Mouse (Mus musculus) liver, embryonic 13.5 days (tissue): Measurements from ENCODE around the gene Osbpl10. TPM values are rescaled to one million over a fixed set of nuclear protein-coding genes. Genes with fewer than 3 reads are reported as not detected.

Experiments
- ATAC-seq: fragments of 200-750 bp; cut with Nextera tagmentation; 2 replicates; pipeline ENCODE4 v1.8.0; 2017; ENCODE audit warnings: low read depth, mild to moderate bottlenecking, moderate number of reproducible peaks, moderate library complexity
- DNase-seq: peaks from one replicate; pipeline ENCODE4 v3.0.0; 2022
- H3K27ac ChIP-seq: fragments of 300-500 bp; sonication (generic); 2 replicates; pipeline ENCODE4 v1.5.1; 2015; ENCODE audit warnings: moderate library complexity, mild to moderate bottlenecking, inconsistent platforms
- H3K27me3 ChIP-seq: fragments of 300-500 bp; sonication (generic); 2 replicates; pipeline ENCODE4 v1.6.1; 2015; ENCODE audit warnings: mild to moderate bottlenecking, inconsistent platforms
- H3K36me3 ChIP-seq: fragments of 300-500 bp; sonication (generic); 2 replicates; pipeline ENCODE4 v1.6.1; 2015; ENCODE audit warnings: mild to moderate bottlenecking, inconsistent platforms
- H3K4me1 ChIP-seq: fragments of 300-500 bp; sonication (generic); replicated peaks from 2 replicates; pipeline ENCODE4 v1.6.1; 2015; ENCODE audit warnings: inconsistent platforms
- H3K4me2 ChIP-seq: fragments of 300-500 bp; sonication (generic); 2 replicates; pipeline ENCODE4 v1.6.1; 2015; ENCODE audit warnings: inconsistent platforms, mild to moderate bottlenecking, moderate library complexity
- H3K4me3 ChIP-seq: fragments of 300-500 bp; sonication (generic); replicated peaks from 2 replicates; pipeline ENCODE4 v1.5.1; 2015; ENCODE audit warnings: mild to moderate bottlenecking, inconsistent platforms
- H3K9ac ChIP-seq: fragments of 300-500 bp; sonication (generic); 2 replicates; pipeline ENCODE4 v1.6.1; 2015; ENCODE audit warnings: mild to moderate bottlenecking, inconsistent platforms
- H3K9me3 ChIP-seq: fragments of 300-500 bp; sonication (generic); replicated peaks from 2 replicates; pipeline ENCODE4 v1.6.1; 2016; ENCODE audit warnings: inconsistent platforms
- WGBS: fragments of 180-500 bp; shearing (Covaris S2); methylation state at CpG from one replicate; pipeline ENCODE4 v1.1.7; 2015; ENCODE audit not compliant: insufficient replicate concordance; 5-methylcytosine and 5-hydroxymethylcytosine counted together
- polyA plus RNA-seq: library from polyadenylated mRNA; unstranded; fragments of >200 nt; fragmentation: Nextera tagmentation; extraction: Ambion mirVana; gene quantifications from 2 replicates; pipeline ENCODE4 v1.2.1, GENCODE M21; 2015

Gene Osbpl10
- polyA plus RNA-seq, 1 experiment from 2014 or later, result 0.32 TPM

DNA sequence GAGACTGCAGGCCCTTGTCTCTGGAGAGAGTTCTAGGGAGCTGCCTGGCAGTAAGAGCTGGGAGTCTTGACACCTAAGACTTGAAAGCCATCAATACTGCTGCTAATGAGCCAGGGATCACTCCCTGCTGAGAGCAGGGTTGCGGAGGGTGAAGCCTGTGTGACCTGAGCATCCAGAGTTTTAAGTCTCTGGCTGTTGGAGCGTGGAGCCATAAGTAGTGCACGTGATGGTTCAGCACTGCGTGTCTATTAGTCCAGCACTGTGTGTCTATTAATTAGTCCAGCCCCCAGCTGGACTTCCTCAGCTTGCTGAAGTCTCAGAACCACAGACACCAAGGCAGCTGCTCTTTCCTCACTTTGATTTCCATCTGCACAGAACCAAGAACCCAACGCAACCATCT is 8.0 kb downstream of the Osbpl10 start:
- H3K9ac ChIP-seq, result no peak overlapping the region

DNA sequence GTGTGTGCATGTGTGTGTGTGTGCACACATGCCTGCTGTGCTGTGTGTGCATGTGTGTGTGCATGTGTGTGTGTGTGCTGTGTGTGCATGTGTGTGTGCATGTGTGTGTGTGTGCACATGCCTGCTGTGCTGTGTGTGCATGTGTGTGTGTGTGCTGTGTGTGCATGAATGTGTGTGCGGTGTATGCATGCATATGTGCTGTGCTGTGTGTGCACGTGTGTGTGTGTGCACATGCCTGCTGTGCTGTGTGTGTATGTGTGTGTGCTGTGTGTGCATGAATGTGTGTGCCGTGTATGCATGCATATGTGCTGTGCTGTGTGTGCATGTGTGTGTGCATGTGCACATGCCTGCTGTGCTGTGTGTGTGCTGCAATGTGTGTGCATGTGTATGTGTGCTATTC is 9.7 kb downstream of the Osbpl10 start:
- ATAC-seq (no peak), DNase-seq (no peak)
- no peak overlapping the region for H3K27ac ChIP-seq
- H3K9me3 ChIP-seq, result peaks cover 2% of the 10 kb centered on the region; the same call in 1 of the 2 replicates
- H3K4me1 ChIP-seq, result no peaks in the 10 kb centered on the region
- H3K36me3 ChIP-seq, result no peaks in the 10 kb centered on the region
- H3K9ac ChIP-seq, result no peak overlapping the region
- no peak overlapping the region for H3K4me2 ChIP-seq
- WGBS, result 77% methylated on average over 3 of the region's 3 CpGs
- no peaks in the 10 kb centered on the region for H3K27me3 ChIP-seq
- H3K4me3 ChIP-seq, result no peak overlapping the region

More for the DNA sequence above, 8.0 kb downstream of the Osbpl10 start:
- DNase-seq, result no peak
- no peak overlapping the region for H3K27ac ChIP-seq
- no peaks in the 10 kb centered on the region for H3K36me3 ChIP-seq
- 80% methylated on average over 5 of the region's 5 CpGs for WGBS
- peaks cover 2% of the 10 kb centered on the region; the same call in 1 of the 2 replicates for H3K9me3 ChIP-seq
- no peak overlapping the region for H3K4me2 ChIP-seq
- H3K27me3 ChIP-seq, result no peaks in the 10 kb centered on the region
- ATAC-seq, result no peak
- H3K4me1 ChIP-seq, result no peaks in the 10 kb centered on the region
- H3K4me3 ChIP-seq, result no peak overlapping the region

DNA sequence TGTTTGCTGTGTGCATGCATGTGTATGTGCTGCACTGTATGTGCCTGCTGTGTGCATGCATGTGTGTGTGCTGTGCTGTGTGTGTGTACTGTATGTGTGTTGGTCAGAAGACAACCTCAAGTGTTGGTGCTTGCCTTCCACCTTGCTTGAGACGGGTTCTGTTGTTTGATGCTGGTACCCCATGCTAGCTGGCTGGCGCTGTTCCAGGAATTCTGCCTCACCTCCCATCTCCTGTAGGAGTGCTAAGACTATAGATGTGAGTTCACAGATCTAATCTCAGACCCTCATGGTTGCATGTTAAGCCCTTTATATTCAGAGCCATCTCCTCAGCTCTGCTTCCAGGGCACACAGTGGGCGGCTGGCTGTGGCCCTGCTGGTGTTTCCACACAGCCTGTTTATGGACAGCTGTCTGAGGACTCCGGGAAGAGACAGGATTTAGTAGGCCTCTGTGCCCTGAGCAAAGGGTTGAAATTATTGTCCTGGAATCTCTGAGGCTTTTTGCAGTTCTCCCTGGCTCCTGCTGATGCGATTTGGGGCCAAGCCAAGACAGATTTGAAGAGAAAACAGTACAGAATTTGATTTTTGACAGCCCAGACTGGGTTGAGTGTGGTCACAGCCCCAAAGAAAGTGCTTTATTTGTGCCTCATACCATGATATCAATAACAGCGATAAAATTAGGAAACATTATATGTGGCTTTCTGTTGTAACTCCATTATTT is 10.4 kb downstream of the Osbpl10 start:
- ATAC-seq (no peak), DNase-seq (no peak)
- Histone ChIP-seq H3K4me1 (no peaks in the 10 kb centered on the region), H3K4me3 (no peak overlapping the region), H3K9ac (no peak overlapping the region), H3K27ac (no peak overlapping the region), H3K36me3 (no peaks in the 10 kb centered on the region), H3K9me3 (peaks cover 2% of the 10 kb centered on the region; the same call in 1 of the 2 replicates), H3K4me2 (no peak overlapping the region), H3K27me3 (no peaks in the 10 kb centered on the region)
- 75% methylated on average over 6 of the region's 6 CpGs for WGBS

DNA sequence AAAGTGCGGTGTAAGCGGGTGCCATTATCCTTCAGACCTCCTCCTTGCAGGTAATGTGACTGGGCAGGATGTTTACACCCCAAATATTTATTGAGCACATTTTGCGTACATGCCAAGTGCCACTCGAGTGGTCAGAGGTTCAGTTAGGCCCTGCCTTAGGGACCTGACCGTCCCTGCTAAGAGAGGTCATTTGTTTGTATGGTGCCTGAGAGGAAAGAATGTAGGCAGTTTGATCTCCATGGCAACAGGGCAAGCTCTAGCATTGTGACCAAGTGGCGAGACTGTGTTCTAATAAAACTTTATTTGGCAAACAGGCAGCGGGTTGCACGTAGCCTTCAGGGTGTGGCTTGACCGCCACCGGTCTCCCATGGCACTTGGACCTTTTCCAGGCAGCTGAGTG is 12.1 kb downstream of the Osbpl10 start:
- ATAC-seq (no peak), DNase-seq (no peak)
- 77% methylated on average over 10 of the region's 10 CpGs for WGBS

DNA sequence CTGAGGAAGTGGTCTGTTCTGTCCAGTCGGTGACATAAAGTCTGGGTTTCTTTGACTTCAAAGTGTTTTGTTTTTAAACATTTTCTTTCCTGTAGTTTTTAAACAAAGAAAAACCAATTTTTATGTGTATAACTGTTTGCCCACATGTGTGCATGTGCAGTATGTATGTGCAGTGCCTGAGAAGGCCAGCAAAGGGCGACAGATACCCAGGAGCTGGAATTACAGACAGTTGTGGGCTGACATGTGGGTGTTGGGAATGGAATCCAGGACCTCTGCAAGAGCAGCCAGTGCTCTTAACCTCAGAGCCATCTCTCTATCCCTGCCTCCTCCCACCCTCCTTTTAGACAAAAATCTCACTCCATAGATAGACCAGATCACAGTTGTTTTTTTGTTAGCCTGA is 14.2 kb downstream of the Osbpl10 start:
- WGBS, result 63% methylated on average over 2 of the region's 2 CpGs
- ATAC-seq (no peak), DNase-seq (no peak)

More for the DNA sequence above, 12.1 kb downstream of the Osbpl10 start:
- Histone ChIP-seq H3K9me3 (no peaks in the 10 kb centered on the region; the same call in 1 of the 2 replicates), H3K9ac (no peak overlapping the region), H3K4me3 (no peak overlapping the region), H3K36me3 (no peaks in the 10 kb centered on the region), H3K4me2 (no peak overlapping the region), H3K27me3 (no peaks in the 10 kb centered on the region), H3K27ac (no peak overlapping the region), H3K4me1 (no peaks in the 10 kb centered on the region)

DNA sequence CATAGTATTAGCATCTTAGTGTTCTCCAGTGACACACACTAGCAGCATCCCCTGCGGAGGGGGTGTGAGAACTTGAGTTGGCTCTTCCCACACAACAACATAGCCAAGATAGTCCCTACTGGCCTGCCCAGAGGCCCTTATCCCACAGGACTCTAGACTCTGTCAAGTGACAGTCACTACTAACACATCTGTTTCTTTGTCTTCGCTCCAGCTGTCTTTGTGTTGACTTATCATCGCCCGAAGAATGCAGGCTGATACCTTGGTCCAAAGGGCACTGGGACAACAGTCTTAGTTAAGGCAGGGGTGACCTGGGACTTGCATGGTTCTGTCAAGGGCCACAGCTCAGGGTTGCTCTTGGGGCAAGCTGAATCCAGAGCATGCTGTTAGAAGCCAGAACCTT is 16.9 kb downstream of the Osbpl10 start:
- DNase-seq (no peak), ATAC-seq (no peak)
- H3K4me1 ChIP-seq, result no peaks in the 10 kb centered on the region
- no peak overlapping the region for H3K9ac ChIP-seq
- no peak overlapping the region for H3K4me3 ChIP-seq
- H3K27ac ChIP-seq, result no peak overlapping the region
- no peaks in the 10 kb centered on the region; the same call in 1 of the 2 replicates for H3K9me3 ChIP-seq
- no peaks in the 10 kb centered on the region for H3K36me3 ChIP-seq
- H3K27me3 ChIP-seq, result no peaks in the 10 kb centered on the region
- no peak overlapping the region for H3K4me2 ChIP-seq
- 79% methylated on average over 4 of the region's 4 CpGs for WGBS

More for the DNA sequence above, 14.2 kb downstream of the Osbpl10 start:
- Histone ChIP-seq H3K4me1 (no peaks in the 10 kb centered on the region), H3K9ac (no peak overlapping the region), H3K27me3 (no peaks in the 10 kb centered on the region), H3K27ac (no peak overlapping the region), H3K9me3 (no peaks in the 10 kb centered on the region; the same call in 1 of the 2 replicates), H3K4me3 (no peak overlapping the region), H3K4me2 (no peak overlapping the region), H3K36me3 (no peaks in the 10 kb centered on the region)

DNA sequence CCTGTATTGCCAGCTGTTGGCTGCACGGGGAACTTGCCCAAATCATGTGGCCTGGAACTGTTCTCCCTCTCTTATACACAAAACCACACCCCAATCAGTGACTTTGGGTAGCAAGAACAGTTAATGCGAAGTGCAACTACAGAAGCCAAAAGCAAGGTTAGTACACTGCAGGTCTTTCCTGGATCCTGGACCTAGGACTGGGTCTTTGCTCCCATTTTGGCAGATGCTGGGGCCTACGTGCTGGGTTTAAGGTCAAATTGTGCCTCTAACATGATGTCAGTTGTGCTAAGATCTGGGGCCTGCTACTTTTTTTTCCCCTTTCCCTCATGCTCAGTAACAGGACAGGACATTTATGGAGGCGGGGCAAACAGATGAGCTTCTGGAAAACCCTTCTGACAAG is 17.3 kb downstream of the Osbpl10 start:
- Histone ChIP-seq H3K4me2 (no peak overlapping the region), H3K4me1 (no peaks in the 10 kb centered on the region), H3K27me3 (no peaks in the 10 kb centered on the region), H3K27ac (no peak overlapping the region), H3K9me3 (no peaks in the 10 kb centered on the region; the same call in 1 of the 2 replicates), H3K4me3 (no peak overlapping the region), H3K36me3 (no peaks in the 10 kb centered on the region), H3K9ac (no peak overlapping the region)
- DNase-seq, result no peak
- 78% methylated on average over 4 of the region's 4 CpGs for WGBS
- no peak for ATAC-seq

DNA sequence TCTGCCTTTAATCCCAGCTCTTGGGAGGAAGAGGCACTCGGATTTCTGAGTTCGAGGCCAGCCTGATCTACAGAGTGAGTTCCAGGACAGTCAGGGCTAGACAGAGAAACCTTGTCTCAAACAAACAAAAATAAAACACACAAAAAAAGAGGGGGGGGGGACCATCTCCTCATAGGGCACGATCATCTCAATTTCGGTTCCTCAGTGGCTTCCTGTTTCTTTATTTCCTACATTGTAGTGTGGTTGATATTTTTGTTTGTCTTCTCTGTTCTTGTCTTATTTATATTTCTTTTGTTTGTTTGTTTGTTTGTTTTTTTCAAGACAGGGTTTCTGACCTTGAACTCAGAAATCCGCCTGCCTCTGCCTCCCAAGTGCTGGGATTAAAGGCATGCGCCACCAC is 18.1 kb downstream of the Osbpl10 start:
- Histone ChIP-seq H3K9me3 (no peaks in the 10 kb centered on the region; the same call in 1 of the 2 replicates), H3K4me2 (no peak overlapping the region), H3K27me3 (no peaks in the 10 kb centered on the region), H3K4me3 (no peak overlapping the region), H3K4me1 (no peaks in the 10 kb centered on the region), H3K9ac (no peak overlapping the region), H3K27ac (no peak overlapping the region), H3K36me3 (no peaks in the 10 kb centered on the region)
- 67% methylated on average over 6 of the region's 6 CpGs for WGBS
- ATAC-seq, result no peak
- DNase-seq, result no peak

DNA sequence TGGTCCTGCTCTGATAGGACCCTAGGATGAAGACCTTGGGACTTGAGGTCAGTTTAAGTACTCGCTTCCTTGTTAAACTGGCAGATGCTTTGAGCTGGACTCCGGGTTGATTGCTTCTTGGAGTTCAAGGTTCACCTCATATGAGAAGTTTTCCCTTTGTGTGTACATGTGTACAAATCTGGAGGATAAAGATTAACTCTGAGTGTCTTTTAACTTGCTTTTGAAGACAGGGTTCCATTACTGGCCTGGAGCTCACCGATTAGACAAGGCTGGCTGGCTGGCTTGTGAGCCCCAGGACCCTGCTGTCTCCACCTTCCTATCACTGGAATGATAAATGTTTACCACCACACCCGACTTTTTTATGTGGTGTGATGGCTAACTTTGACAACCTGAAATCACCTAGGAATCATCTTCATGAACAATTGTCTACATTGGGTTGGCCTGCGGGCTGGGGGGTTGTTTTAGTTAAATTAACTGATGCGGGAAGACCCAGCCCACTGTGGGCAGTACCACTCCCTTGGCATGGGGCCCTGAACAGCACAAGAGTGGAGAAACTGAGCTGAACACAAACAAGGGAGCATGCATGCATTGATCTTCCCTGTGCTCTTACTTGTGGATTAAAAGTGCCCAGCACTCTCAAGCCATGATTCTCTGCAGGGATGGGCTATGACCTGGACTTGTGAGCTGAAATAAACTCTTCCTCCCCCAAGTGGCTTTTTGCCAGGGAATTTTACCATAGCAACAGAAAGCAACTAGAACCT is 20.8 kb downstream of the Osbpl10 start:
- Histone ChIP-seq H3K4me1 (no peaks in the 10 kb centered on the region), H3K4me3 (no peak overlapping the region), H3K27me3 (no peaks in the 10 kb centered on the region), H3K4me2 (no peak overlapping the region), H3K27ac (no peak overlapping the region), H3K9ac (no peak overlapping the region), H3K36me3 (no peaks in the 10 kb centered on the region), H3K9me3 (no peaks in the 10 kb centered on the region)
- ATAC-seq (no peak), DNase-seq (no peak)
- 65% methylated on average over 6 of the region's 6 CpGs for WGBS

DNA sequence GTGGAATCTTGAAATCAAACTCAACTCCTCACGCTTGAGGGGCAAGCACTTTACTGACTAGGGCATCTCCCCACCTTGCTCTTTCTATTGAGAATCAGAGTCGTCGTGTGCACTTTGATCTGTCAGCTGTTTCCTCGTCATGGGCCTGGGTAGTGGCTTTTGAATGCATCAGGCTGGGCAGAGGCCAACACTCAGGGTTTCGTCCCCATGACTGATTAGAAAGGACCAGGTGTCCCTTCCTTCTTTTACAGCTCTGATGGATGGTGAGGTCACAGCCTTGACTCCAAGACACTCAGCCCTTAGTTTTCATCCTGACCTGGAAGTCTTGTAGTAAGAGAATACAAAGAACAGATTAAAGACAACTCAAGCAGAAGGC is 21.4 kb downstream of the Osbpl10 start:
- WGBS, result 56% methylated on average over 5 of the region's 5 CpGs
- Histone ChIP-seq H3K4me3 (no peak overlapping the region), H3K4me1 (no peaks in the 10 kb centered on the region), H3K36me3 (no peaks in the 10 kb centered on the region), H3K9me3 (no peaks in the 10 kb centered on the region), H3K9ac (no peak overlapping the region), H3K4me2 (no peak overlapping the region), H3K27me3 (no peaks in the 10 kb centered on the region), H3K27ac (no peak overlapping the region)
- DNase-seq (no peak), ATAC-seq (no peak)

DNA sequence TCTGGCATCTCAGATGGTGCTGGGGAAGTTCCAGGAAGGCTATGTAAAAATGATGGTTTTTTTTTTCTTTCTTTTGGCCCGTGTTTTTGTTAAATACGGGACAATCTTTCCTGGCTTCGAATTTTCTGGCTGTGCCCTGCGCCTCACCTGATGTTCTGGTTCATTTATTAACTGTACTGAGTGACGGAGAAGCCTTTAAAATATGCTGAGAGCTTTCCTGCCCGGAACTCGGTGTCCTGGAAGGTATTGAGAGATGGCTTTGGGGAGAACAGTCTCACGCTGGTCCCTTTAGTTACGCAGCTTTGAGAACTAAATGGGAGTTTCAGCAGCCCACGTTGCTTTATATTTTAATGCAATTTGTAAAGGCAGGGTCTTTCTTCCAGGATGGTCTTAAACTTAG is 27.1 kb downstream of the Osbpl10 start:
- ATAC-seq (no peak), DNase-seq (no peak)
- no peaks in the 10 kb centered on the region for H3K27me3 ChIP-seq
- H3K9ac ChIP-seq, result no peak overlapping the region
- H3K4me1 ChIP-seq, result no peaks in the 10 kb centered on the region
- H3K9me3 ChIP-seq, result peaks cover 6% of the 10 kb centered on the region; the same call in 1 of the 2 replicates
- no peaks in the 10 kb centered on the region for H3K36me3 ChIP-seq
- no peak overlapping the region for H3K27ac ChIP-seq
- H3K4me2 ChIP-seq, result no peak overlapping the region
- 73% methylated on average over 10 of the region's 10 CpGs for WGBS
- H3K4me3 ChIP-seq, result no peak overlapping the region
